Mouse (Mus musculus): ENCODE data around the gene Ptgs1. TPM values are rescaled to one million over a fixed set of nuclear protein-coding genes. Genes with fewer than 3 reads are reported as not detected.
A peak's percentile ranks its signal among the peaks of the same experiment; 100 is the strongest.

The Ptgs1 gene
- polyA plus RNA-seq, 1 experiment from 2014 or later = 5.5 TPM

DNA sequence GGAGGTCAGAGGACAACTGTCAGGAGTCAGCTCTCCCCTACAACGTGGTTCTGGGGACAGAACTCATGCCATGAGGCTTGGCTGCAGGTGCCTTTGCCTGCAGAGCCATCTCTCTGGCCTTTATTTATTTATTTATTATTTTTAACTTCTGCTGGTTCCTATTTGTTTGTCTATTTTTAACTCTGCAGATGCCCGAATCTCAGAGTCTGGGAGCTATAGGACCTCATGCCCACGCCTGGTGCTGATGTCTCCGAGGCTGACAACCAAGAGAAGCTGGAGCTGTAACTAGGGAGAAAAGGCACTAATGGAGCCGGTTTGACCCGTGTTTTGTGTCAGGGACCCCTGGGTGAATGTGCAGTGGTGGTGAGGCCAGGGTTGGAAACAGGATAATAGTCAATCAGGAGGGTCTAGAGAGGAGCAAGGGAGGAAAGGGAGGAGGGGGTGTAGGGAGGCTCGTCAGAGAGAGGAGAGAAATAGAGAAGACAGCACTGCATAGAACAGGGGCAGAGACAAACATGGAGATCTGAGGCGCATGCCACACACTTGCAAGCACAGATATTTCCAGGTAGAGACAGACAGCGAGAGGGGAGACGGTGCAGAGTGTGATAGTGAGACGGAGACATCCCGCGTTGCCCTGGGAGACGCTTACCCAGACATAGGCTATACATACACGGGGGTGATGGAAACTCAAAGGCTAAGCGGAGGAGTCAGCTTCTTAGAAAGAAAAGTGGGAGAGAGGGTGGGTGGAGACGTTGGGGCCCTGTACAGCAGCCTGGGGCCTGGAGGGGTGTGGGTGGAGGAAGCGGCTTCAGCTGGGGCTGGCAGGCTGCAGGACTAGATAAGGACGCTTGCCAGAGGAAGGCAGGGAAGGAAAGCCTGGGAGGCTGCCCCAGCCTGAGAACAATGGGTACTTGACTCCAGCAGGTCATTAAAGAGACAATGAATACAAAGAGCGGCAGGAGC lies 32.0 kb upstream of the Ptgs1 start:
- peak; percentile 78 for ATAC-seq
- H3K9me3 ChIP-seq (replicated peaks; ENCODE audit: control insufficient read depth, low read length, poor library complexity, severe bottlenecking) = no peaks in the 10 kb centered on the region
- H3K9ac ChIP-seq (ENCODE audit: low read depth, low read length) = peak overlapping the region; percentile 35; the same call in 1 of the 2 replicates
- peak overlapping the region; percentile 41 for H3K4me2 ChIP-seq (ENCODE audit: low read length)
- peaks cover 19% of the 10 kb centered on the region for H3K4me1 ChIP-seq (ENCODE audit: control insufficient read depth, insufficient read depth, low read length)
- peaks cover 8% of the 10 kb centered on the region for H3K27me3 ChIP-seq (ENCODE audit: control insufficient read depth, insufficient read depth, low read depth, low read length)
- H3K27ac ChIP-seq (ENCODE audit: low read length) = peak overlapping the region; percentile 36
- 12% methylated on average over 20 of the region's 20 CpGs for WGBS
- H3K4me3 ChIP-seq (ENCODE audit: low read depth, low read length) = no peak overlapping the region
- no peaks in the 10 kb centered on the region for H3K36me3 ChIP-seq (ENCODE audit: control insufficient read depth, insufficient read depth, low read length)

DNA sequence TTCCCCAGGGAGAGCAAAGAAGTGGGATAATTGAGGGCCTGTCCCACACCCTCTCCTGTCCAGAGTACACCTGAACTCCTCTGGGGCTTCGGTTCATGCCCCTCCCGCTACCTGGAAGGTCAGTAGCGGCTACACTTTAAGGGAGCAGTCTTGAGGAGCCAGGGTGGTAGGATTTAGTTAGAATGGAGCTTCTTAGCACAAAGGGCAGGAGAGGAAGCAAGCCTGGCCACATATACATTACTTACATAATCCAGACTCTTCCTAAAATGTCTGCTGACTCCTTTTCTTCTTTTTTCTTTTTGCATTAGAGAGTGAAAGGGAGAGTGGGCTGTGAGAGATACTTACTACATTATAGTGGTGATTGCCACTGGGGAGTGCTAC lies 31.4 kb upstream of the Ptgs1 start:
- H3K9ac ChIP-seq (ENCODE audit: low read depth, low read length) = peak overlapping the region; percentile 35; the same call in 1 of the 2 replicates
- 14% methylated on average over 3 of the region's 3 CpGs for WGBS
- no peaks in the 10 kb centered on the region for H3K9me3 ChIP-seq (replicated peaks; ENCODE audit: control insufficient read depth, low read length, poor library complexity, severe bottlenecking)

DNA sequence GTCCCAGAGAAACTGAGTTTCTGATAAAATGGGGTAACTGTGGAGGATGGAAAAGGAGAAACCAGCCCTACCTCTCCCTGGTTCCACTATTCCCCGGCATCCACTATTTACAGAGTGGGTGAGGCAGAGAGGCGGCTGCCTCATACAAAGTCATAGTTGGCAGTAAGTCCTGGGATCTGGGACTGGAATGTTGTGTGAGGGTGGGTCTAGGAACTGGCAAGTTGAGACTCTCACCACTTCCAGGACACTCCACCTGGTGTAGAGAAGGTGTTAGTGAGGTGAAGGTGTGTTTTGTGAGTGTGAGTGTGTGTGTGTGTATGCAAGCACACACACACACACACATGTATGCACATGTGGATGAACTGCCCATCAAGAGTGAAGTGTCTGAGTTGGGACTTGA lies 29.4 kb upstream of the Ptgs1 start:
- Histone ChIP-seq H3K4me2 (ENCODE audit: low read length) (no peak overlapping the region), H3K9ac (ENCODE audit: low read depth, low read length) (no peak overlapping the region), H3K36me3 (ENCODE audit: control insufficient read depth, insufficient read depth, low read length) (no peaks in the 10 kb centered on the region), H3K27me3 (ENCODE audit: control insufficient read depth, insufficient read depth, low read depth, low read length) (peaks cover 10% of the 10 kb centered on the region), H3K27ac (ENCODE audit: low read length) (no peak overlapping the region), H3K9me3 (replicated peaks; ENCODE audit: control insufficient read depth, low read length, poor library complexity, severe bottlenecking) (no peaks in the 10 kb centered on the region), H3K4me1 (ENCODE audit: control insufficient read depth, insufficient read depth, low read length) (peaks cover 28% of the 10 kb centered on the region), H3K4me3 (ENCODE audit: low read depth, low read length) (no peak overlapping the region)
- 90% methylated on average over 2 of the region's 2 CpGs for WGBS
- ATAC-seq = no peak

More for the DNA sequence above, 31.4 kb upstream of the Ptgs1 start:
- no peak; the same call in 1 of the 2 replicates for ATAC-seq
- no peak overlapping the region for H3K4me3 ChIP-seq (ENCODE audit: low read depth, low read length)
- H3K36me3 ChIP-seq (ENCODE audit: control insufficient read depth, insufficient read depth, low read length) = no peaks in the 10 kb centered on the region
- H3K27ac ChIP-seq (ENCODE audit: low read length) = no peak overlapping the region
- peaks cover 24% of the 10 kb centered on the region for H3K4me1 ChIP-seq (ENCODE audit: control insufficient read depth, insufficient read depth, low read length)
- peaks cover 8% of the 10 kb centered on the region for H3K27me3 ChIP-seq (ENCODE audit: control insufficient read depth, insufficient read depth, low read depth, low read length)
- no peak overlapping the region for H3K4me2 ChIP-seq (ENCODE audit: low read length)

DNA sequence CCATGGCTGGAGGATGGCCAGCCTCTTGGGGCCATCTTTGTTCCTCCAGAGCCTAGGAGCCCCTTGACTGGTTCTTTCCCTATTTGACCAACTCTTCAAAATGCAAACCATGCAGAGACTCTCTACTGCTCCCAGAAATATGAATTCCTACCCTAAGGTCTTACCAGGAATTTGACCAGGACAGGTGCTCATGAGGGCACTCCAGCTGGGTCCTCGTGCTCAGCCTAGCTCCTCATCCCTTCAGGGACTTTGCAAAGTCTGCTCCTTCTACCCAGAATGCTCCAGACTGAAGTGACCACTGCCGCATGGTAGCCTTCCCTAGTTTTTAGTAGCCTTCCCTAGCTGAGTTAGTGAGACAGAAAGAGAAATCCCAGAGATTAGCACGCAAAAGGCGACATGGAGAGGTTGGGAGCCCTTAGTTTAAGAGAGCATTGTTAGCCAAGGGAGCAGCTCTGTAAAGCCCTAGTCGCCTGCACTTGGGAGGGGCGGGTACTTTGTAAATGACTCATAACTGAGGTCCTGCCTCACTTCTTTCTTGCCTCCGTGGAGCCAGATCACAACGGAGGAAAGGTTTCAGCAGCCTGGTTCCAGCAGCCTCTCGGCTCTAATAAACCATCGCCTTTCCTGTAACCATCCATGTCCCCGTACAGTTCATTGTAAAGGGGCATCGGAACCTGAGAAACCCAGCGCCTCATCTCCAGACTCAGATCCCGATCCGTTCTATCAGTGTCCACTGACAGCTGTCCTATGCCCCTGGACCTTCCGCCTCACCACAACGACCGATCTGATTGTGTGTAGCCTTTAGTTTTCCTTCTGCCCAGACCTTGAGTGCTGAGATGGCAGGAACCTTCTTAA lies 28.2 kb upstream of the Ptgs1 start:
- ATAC-seq = no peak
- peak overlapping the region; percentile 39 for H3K27ac ChIP-seq (ENCODE audit: low read length)
- peak overlapping the region; percentile 33 for H3K4me3 ChIP-seq (ENCODE audit: low read depth, low read length)
- no peaks in the 10 kb centered on the region for H3K9me3 ChIP-seq (replicated peaks; ENCODE audit: control insufficient read depth, low read length, poor library complexity, severe bottlenecking)
- peaks cover 10% of the 10 kb centered on the region for H3K27me3 ChIP-seq (ENCODE audit: control insufficient read depth, insufficient read depth, low read depth, low read length)
- peak overlapping the region; percentile 68 for H3K4me2 ChIP-seq (ENCODE audit: low read length)
- WGBS = 22% methylated on average over 18 of the region's 18 CpGs
- H3K4me1 ChIP-seq (ENCODE audit: control insufficient read depth, insufficient read depth, low read length) = peaks cover 28% of the 10 kb centered on the region
- H3K36me3 ChIP-seq (ENCODE audit: control insufficient read depth, insufficient read depth, low read length) = no peaks in the 10 kb centered on the region
- H3K9ac ChIP-seq (ENCODE audit: low read depth, low read length) = peak overlapping the region; percentile 47

DNA sequence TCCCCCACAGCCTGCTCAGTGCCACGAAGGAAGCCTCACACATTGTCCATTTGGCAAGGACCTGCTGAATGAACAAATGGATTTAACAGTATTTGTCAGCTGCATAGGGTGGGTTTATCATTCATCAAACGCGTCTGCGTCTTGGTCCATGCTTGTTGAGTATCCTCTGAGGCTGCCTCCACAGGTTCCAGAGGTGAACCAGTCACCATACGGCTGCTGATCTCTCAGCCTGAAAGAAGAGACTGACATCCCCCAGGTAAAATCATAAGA lies 27.7 kb upstream of the Ptgs1 start:
- WGBS = 14% methylated on average over 5 of the region's 5 CpGs
- ATAC-seq = no peak
- Histone ChIP-seq H3K4me2 (ENCODE audit: low read length) (peak overlapping the region; percentile 68), H3K36me3 (ENCODE audit: control insufficient read depth, insufficient read depth, low read length) (no peaks in the 10 kb centered on the region), H3K4me3 (ENCODE audit: low read depth, low read length) (peak overlapping the region; percentile 33), H3K4me1 (ENCODE audit: control insufficient read depth, insufficient read depth, low read length) (peaks cover 28% of the 10 kb centered on the region), H3K27me3 (ENCODE audit: control insufficient read depth, insufficient read depth, low read depth, low read length) (peaks cover 10% of the 10 kb centered on the region), H3K9me3 (replicated peaks; ENCODE audit: control insufficient read depth, low read length, poor library complexity, severe bottlenecking) (no peaks in the 10 kb centered on the region), H3K27ac (ENCODE audit: low read length) (peak overlapping the region; percentile 39), H3K9ac (ENCODE audit: low read depth, low read length) (peak overlapping the region; percentile 47)

DNA sequence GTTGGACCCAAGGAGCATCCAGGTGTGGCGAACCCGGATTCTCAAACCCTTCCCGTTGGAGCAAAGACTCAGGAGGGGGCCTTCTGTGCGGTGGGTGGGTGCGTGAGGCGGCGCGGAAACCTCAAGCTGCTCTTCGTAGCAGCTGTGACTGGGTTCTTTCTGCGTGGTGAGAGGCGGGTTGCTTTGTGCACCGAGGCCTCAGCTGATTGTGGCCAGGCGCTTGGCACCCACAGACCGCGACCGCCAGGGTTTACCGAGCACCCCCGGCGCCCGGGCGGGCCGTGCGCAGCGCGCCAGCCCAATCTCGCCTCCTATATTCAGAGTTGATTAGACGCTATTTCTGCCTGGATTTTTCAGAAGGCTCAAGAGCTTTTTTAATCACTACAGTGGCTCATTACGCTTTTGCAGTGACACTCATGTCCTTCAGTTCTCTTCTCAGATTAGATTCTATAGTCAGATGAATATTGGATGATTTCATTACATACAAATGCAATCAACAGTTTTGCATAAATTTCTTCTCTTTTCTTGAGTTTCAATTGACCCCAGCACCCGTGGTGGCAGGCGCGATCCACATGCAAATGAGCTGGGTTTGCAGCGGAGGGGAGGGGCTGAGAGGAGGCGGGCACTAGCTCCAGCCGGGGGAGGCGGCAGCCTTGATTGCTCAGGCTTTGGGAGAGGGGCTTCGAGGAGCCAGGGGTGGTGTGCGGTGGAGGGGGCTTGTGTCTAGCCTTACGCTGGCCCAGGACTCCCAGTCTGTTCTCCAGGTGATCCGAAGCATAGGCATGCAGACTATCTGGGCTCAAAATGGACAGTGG lies 27.0 kb upstream of the Ptgs1 start:
- Histone ChIP-seq H3K36me3 (ENCODE audit: control insufficient read depth, insufficient read depth, low read length) (no peaks in the 10 kb centered on the region), H3K27me3 (ENCODE audit: control insufficient read depth, insufficient read depth, low read depth, low read length) (peaks cover 10% of the 10 kb centered on the region), H3K4me1 (ENCODE audit: control insufficient read depth, insufficient read depth, low read length) (peaks cover 23% of the 10 kb centered on the region), H3K9ac (ENCODE audit: low read depth, low read length) (peak overlapping the region; percentile 47), H3K9me3 (replicated peaks; ENCODE audit: control insufficient read depth, low read length, poor library complexity, severe bottlenecking) (no peaks in the 10 kb centered on the region), H3K4me2 (ENCODE audit: low read length) (peak overlapping the region; percentile 68), H3K4me3 (ENCODE audit: low read depth, low read length) (peak overlapping the region; percentile 33), H3K27ac (ENCODE audit: low read length) (peak overlapping the region; percentile 39)
- WGBS = under 1% methylated on average over 39 of the region's 39 CpGs
- ATAC-seq = peak; percentile 76

DNA sequence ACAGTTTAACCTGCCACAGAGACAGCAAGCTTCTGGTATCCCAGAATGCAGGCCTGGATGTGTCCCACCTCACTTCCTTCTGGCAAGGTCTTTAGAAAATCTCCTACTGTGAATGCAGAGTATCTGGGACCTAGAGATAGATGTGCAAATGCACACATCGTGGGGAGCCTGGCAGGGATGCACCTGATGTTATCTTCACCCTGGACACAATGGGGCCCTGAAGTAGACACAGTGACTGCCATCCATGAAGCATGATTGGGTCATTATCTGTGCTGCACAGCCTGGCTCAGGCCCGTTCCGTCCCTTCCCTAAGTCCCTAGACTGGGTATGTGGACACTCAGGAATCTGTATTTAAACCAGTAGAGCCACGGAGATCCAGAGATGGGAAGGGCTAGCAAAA lies 25.6 kb upstream of the Ptgs1 start:
- no peaks in the 10 kb centered on the region for H3K9me3 ChIP-seq (replicated peaks; ENCODE audit: control insufficient read depth, low read length, poor library complexity, severe bottlenecking)
- ATAC-seq = no peak
- no peak overlapping the region for H3K27ac ChIP-seq (ENCODE audit: low read length)
- H3K27me3 ChIP-seq (ENCODE audit: control insufficient read depth, insufficient read depth, low read depth, low read length) = peaks cover 10% of the 10 kb centered on the region
- no peak overlapping the region for H3K4me3 ChIP-seq (ENCODE audit: low read depth, low read length)
- no peak overlapping the region for H3K9ac ChIP-seq (ENCODE audit: low read depth, low read length)
- peaks cover 16% of the 10 kb centered on the region; the same call in 1 of the 2 replicates for H3K4me1 ChIP-seq (ENCODE audit: control insufficient read depth, insufficient read depth, low read length)
- WGBS = 37% methylated on average over 4 of the region's 4 CpGs
- H3K4me2 ChIP-seq (ENCODE audit: low read length) = no peak overlapping the region
- H3K36me3 ChIP-seq (ENCODE audit: control insufficient read depth, insufficient read depth, low read length) = no peaks in the 10 kb centered on the region

DNA sequence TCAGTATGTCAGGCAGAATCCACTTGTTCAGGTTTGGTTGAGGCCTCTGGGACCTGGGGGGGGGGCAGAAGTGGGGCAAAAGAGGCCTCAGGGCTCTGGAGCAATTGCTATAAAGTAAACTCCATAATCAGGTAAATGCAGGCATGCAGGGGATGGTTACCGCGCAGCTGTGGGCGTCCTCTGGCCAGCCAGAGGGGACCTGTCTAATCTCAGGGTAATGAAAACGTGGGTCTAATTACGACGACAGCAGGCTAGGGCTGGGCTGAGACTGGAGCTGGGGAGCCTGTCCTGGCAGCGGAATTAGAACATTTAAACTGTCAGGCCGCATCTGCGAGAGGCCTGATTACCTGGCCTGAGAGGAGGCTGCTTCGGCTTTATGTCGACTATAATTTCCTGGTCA lies 23.2 kb upstream of the Ptgs1 start:
- 55% methylated on average over 11 of the region's 11 CpGs for WGBS
- H3K9me3 ChIP-seq (replicated peaks; ENCODE audit: control insufficient read depth, low read length, poor library complexity, severe bottlenecking) = no peaks in the 10 kb centered on the region
- no peak overlapping the region for H3K4me2 ChIP-seq (ENCODE audit: low read length)
- no peak for ATAC-seq
- no peaks in the 10 kb centered on the region for H3K36me3 ChIP-seq (ENCODE audit: control insufficient read depth, insufficient read depth, low read length)
- H3K4me3 ChIP-seq (ENCODE audit: low read depth, low read length) = no peak overlapping the region
- H3K4me1 ChIP-seq (ENCODE audit: control insufficient read depth, insufficient read depth, low read length) = peaks cover 16% of the 10 kb centered on the region; the same call in 1 of the 2 replicates
- H3K27me3 ChIP-seq (ENCODE audit: control insufficient read depth, insufficient read depth, low read depth, low read length) = peaks cover 24% of the 10 kb centered on the region
- no peak overlapping the region for H3K9ac ChIP-seq (ENCODE audit: low read depth, low read length)
- H3K27ac ChIP-seq (ENCODE audit: low read length) = no peak overlapping the region
